Mouse (Mus musculus) cerebellum, postnatal 4 days (tissue): ENCODE measurements at regions not wholly inside any gene's neighbourhood (a gene's known extent, or its start where the extent isn't known, plus 50 kb on each side); places are given as distances from the start of the nearest gene placed in this dataset.

ENCODE experiments used
- DNase-seq, 2 experiments: peaks; one replicate each; pipeline ENCODE4 v3.0.0; 2022; ENCODE audit warnings: low spot score in 2 of 2, mixed read lengths in 1 of 2

DNA sequence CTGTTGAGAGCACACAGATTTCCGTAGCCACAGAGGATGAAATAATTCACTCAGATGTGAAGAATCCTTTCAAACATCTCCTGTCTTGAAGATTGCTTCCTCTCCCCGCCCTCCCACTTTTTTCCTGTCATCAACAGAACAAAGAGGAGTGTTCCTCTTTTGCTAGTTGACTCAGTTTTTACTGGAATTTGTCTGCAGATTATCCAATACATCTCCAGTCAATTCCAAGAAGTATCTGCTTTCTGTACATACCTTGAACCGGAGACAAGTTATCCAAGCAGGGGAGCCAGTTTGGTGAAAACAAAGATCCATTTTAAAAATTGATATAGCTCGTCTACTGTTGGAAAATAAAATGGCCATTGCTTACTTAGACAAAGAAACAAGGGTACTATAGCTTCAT lies 328.5 kb downstream of the Ttll7 start:
- no peak for DNase-seq

- DNase-seq = peak in 1 of 2 experiments; percentile 23
Measured at GRCm38 (mm10) chr3:147181501-147182365, 329.6 kb downstream of the Ttll7 start.

DNA sequence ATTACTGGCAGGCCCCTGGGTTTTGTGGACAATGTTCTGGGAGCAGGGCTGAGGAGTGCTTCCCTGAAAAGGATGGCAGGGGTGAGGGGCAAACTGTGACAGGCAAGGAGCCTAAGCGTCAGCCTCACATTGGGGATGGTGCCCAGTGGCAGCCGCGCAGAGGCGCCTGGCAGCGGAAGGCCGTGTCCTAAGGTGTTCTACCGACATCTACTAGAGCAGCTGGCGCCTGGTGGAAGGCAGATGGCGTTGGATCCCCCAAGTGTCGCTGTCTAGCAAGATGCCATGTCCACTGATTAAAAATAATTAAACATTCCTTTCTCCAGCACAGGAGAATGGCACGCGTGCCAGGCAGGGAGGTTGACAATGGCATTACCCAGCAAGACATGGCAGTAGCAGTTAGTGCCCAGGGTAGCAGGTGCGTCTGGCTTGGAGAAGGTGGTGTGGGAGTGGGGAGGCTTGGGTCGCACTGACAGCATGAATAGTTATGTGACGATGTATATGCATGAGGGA lies 330.3 kb downstream of the Ttll7 start:
- peak in 1 of 2 experiments; percentile 65 for DNase-seq

DNA sequence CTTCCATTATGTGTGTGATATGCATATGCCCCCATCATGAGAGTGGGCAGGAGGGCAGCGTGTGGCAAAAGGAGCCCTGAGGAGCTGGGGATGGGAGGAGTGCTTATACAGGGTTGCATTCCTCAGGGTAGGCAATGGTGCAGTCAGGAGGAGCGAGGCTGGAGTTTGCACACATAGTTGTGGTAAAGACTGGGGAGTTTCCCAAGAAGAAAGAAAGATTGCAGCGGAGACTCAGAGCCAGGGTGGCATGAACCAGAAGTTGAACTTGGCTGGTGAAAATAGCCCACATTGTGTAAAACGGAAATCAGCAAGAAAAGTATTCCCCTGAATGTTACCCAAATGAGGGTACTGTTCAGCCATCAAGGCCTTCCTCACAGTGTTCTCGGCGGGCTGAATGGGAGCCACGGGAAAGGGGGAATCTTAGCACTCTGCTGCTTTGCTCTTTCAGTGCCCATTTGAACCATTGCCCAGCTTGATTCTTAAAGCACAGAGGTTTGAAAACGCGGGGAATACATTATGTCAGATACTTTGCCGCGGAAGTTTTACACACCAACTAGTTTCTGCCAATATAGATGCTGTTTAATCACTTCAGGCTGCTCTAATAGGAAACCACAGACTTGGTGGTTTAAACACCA lies 331.6 kb downstream of the Ttll7 start:
- no peak for DNase-seq

GRCm38 (mm10) chr3:147189737-147190136 lies 337.6 kb downstream of the Ttll7 start:
- DNase-seq = no peak

DNA sequence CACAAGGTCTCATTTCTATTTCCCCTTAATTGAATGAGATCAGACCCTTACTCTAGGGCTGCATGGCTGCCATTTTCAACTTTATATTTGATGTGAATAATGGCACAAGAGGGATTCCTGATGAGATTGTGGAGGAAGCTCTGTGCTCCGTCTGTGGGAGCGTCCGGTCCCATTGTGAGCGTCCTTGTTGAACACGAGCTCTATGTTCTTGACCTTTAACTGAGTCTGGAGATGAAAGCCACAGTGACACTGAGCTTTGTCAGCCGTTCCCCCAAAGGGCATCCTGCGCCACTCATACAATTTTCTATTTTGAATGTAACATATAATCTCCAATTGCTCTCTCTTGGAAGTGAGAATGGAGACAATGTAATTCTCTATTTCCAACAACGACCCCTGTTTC lies 344.5 kb downstream of the Ttll7 start:
- DNase-seq = no peak

GRCm38 (mm10) chr3:147197215-147197614 lies 345.0 kb downstream of the Ttll7 start:
- no peak for DNase-seq

- DNase-seq = no peak
Measured at GRCm38 (mm10) chr3:147211127-147211940, 359.2 kb downstream of the Ttll7 start.

DNA sequence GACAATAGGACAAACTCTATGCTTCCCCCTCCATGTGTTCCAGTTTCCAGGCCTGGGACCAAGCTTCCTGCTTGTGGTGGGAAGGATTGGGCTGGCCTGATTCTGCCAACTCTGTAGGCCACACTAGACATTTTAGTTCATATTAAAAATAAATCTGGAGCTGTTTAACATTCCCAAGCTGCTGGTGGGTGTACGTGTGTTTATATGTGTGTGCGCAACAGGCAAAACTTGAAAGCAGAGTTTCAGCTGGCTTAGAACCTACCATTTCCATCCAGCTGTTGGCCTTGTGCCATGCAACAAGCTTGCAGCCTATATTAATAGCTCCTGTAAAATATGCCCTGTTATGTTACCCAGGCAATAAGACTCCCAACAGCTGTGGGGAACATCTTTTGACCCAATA lies 376.5 kb downstream of the Ttll7 start:
- no peak for DNase-seq

DNA sequence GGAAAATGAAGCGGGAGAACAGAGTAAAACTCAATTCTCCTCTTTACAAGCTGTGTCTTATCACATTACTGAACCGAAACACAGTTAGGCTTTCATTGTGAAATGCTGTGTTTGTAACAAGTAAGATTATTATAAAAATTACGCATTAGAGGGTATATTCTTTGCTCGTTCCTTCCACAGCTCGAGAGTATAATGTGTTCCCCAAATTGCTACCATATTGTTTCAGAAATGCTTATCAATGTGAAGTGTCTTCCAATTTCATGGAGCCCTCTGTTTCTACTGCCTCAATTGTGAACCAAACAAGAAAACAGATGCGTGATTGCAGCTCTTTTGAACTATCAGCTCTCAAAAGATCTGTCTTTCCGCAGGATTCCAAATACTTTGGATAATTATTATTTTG lies 378.4 kb downstream of the Ttll7 start:
- no peak for DNase-seq

- DNase-seq = no peak
Measured at GRCm38 (mm10) chr3:147238398-147238797, 386.2 kb downstream of the Ttll7 start.

- DNase-seq = no peak
Measured at GRCm38 (mm10) chr3:147240651-147241050, 388.5 kb downstream of the Ttll7 start.

DNA sequence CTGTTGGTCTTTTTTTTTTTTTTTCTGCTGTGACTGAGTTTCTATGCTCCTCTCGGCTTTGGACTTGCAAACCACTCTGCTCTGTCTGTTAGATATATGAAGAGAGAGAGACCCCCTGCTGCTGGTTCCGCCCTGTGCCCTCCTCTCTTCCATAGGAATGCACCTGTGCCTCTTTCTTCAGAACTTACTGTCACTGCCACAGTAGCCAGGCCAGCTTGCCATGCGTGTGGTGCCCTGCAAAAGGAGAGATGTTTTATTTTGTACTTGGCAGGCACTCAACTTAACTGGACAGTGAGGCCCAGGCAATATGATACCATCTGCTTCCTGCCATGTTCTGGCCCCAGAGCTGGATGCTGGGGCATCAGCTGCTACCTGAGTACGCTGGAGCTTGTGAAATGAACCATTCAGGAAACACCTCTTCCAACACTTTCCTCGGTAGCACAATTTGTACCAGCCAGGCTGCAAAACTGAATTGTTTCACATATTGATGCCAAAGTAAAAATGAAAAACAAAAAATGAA lies 392.8 kb downstream of the Ttll7 start:
- peak in 1 of 2 experiments; percentile 4 for DNase-seq

DNA sequence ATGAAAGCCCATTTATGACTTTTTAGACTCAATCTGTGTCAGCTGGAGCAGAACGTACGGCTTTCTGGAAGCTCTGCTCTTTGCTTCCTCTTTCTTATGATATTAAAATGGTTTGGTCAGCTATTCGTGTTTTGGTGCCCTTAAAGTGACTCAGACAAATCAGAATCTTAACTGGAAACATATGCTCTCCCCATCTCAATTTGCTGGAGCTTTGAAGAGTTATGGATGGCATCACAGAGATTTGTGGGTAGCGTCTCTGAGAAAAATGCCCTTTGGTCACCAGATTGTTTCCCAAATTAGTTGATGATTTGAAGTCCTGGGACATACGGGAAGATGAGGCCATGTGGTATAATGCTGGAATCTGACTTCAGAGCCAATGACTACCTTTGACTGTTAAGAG lies 394.0 kb downstream of the Ttll7 start:
- no peak for DNase-seq

DNA sequence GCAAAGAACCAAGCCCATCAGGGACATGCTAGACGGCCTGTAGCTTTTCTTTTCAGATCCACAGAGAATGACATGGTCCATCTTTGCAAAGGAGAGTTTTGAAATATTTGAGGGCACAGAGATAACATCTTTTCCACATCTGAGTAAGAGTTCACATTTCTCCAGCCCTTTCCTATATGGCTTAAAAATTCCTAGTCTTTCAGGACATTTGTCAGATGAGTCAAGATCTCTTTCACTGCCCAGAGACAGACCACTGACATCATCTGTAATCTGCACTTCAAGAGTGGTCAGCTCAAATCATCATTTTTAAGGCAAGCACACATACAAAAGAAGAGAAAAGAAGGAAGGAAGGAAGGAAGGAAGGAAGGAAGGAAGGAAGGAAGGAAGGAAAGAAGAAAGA lies 397.3 kb downstream of the Ttll7 start:
- no peak for DNase-seq

GRCm38 (mm10) chr3:147249906-147250305 lies 397.7 kb downstream of the Ttll7 start:
- DNase-seq = no peak

GRCm38 (mm10) chr3:147252226-147252788 lies 400.1 kb downstream of the Ttll7 start:
- no peak for DNase-seq

DNA sequence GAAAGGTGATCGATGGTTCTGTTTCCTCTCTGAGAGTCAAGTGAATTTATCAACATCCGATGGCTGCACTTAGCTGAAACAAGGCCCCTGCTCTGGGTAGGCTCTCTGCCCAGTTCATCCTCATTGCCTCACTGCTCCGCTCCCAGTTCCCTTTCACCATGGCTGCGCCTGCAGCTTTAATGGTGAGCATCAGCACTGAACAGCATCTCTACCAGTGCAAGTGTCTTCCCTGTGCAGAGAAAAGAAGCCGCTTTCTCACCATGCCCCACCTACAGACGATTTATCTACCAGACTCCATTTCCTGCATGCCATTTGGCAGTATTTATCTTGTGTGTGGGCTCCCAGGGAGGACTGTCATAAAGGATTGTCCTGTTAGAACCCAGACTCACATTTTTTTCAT lies 400.6 kb downstream of the Ttll7 start:
- DNase-seq = no peak

- DNase-seq = no peak
Measured at GRCm38 (mm10) chr3:147254454-147254853, 402.3 kb downstream of the Ttll7 start.

GRCm38 (mm10) chr3:147260958-147261595 lies 408.9 kb downstream of the Ttll7 start:
- no peak for DNase-seq

- no peak for DNase-seq
Measured at GRCm38 (mm10) chr3:147266556-147266955, 414.4 kb downstream of the Ttll7 start.
